In genomic region chr9:64264813-64265212, GRCm38 (mm10) we compare ENCODE assay signal across 29 mouse cellular contexts. TPM values are rescaled to one million over a fixed set of nuclear protein-coding genes. Genes with fewer than 3 reads are reported as not detected.
DNase-seq lines count a peak whose midpoint lies in the region; TF ChIP-seq lines count a peak whose summit lies in the region.
"Had no signal": no experiment of that assay in that cellular context is flagged by ENCODE, and none has a peak within 500 bp of the region (broad histone marks: within the 10 kb centered on the region; RNA-seq: fewer than 3 reads in every experiment).

No protein-coding gene starts in this region.

- peak; percentile 18 to 70 for DNase-seq in frontal cortex, postnatal 36 days (ENCODE audit: low spot score in 2 of 2)
- DNase-seq in frontal cortex, postnatal 10 days (ENCODE audit: low spot score in 2 of 2), result no peak
- peak; percentile 8 to 25 for DNase-seq in right cerebral cortex, postnatal 36 days (ENCODE audit: low spot score in 2 of 2)
- DNase-seq in right cerebral cortex, postnatal 25 days, result no peak
- no peak for DNase-seq in MEL (ENCODE audit: low read depth, low spot score)
- no peak for DNase-seq in embryo, embryonic 9.5 days (ENCODE audit: extremely low spot score)
- DNase-seq in embryo, embryonic 10.5 days (ENCODE audit: low spot score), result no peak
- DNase-seq: adrenal gland, adult 8-10 months; adrenal gland, postnatal 36 days; cerebellum, adult 11 months; cerebellum, adult 2 months; cerebellum, adult 9-11 months; cerebellum, postnatal 25 days; embryo, embryonic 11 days; gastrocnemius, postnatal 10 days; gastrocnemius, postnatal 36 days; heart, adult 11 months; heart, postnatal 10 days; heart, postnatal 4 days; kidney, adult 11 months; kidney, adult 8-10 months had no signal

- H3K4me2 ChIP-seq in myocyte (ENCODE audit: low read depth), result no peak overlapping the region
- H3K4me2 ChIP-seq: forebrain, embryonic 13.5 days; heart, embryonic 12.5 days; heart, embryonic 15.5 days; hindbrain, embryonic 14.5 days had no signal

- no peak for TF ChIP-seq CTCF in MEL (IDR thresholded peaks at IDR 0.05 in 2 of 3, conservative IDR thresholded peaks at IDR 0.05 in 1 of 3; ENCODE audit: control insufficient read depth in 1 of 3, insufficient read depth in 1 of 3, low read depth in 2 of 3, low read length in 3 of 3, poor library complexity in 1 of 3, severe bottlenecking in 1 of 3)

- H3K4me3 ChIP-seq in MEL (ENCODE audit: control insufficient read depth in 1 of 2, insufficient read depth in 1 of 2, low read depth in 2 of 2, low read length in 2 of 2), result no peak overlapping the region
- no peak overlapping the region for H3K4me3 ChIP-seq in myocyte
- H3K4me3 ChIP-seq: forebrain, embryonic 10.5 days; forebrain, embryonic 13.5 days; heart, embryonic 12.5 days; heart, embryonic 15.5 days had no signal

- H3K9me3 ChIP-seq in MEL (replicated peaks; ENCODE audit: insufficient read depth, low read length), result no peaks in the 10 kb centered on the region
- H3K9me3 ChIP-seq: forebrain, embryonic 10.5 days; G1E; heart, embryonic 15.5 days had no signal

- no peaks in the 10 kb centered on the region; a peak in 1 of 4 replicates for H3K27me3 ChIP-seq in MEL (ENCODE audit: control insufficient read depth in 1 of 2, insufficient read depth in 2 of 2, low read length in 2 of 2)
- no peaks in the 10 kb centered on the region for H3K27me3 ChIP-seq in myocyte (ENCODE audit: control insufficient read depth, insufficient read depth, insufficient read length)
- H3K27me3 ChIP-seq: forebrain, embryonic 13.5 days; heart, embryonic 12.5 days; heart, embryonic 15.5 days had no signal

- H3K4me1 ChIP-seq in MEL (ENCODE audit: control insufficient read depth in 1 of 2, insufficient read depth in 2 of 2, low read length in 2 of 2), result no peaks in the 10 kb centered on the region; a peak in 1 of 4 replicates
- H3K4me1 ChIP-seq: forebrain, embryonic 10.5 days; forebrain, embryonic 13.5 days; heart, embryonic 12.5 days; heart, embryonic 15.5 days had no signal

- no peak overlapping the region for H3K27ac ChIP-seq in MEL (ENCODE audit: control insufficient read depth, low read depth, low read length)
- H3K27ac ChIP-seq: forebrain, embryonic 10.5 days; forebrain, embryonic 13.5 days; heart, embryonic 15.5 days; hindbrain, embryonic 14.5 days; hindbrain, postnatal 0 days had no signal

- TF ChIP-seq POLR2A in MEL (IDR thresholded peaks at IDR 0.05; ENCODE audit: control insufficient read depth in 1 of 2, insufficient read depth in 1 of 2, low read depth in 1 of 2, low read length in 2 of 2, poor library complexity in 1 of 2) (no peak), myocyte (IDR thresholded peaks at IDR 0.05; ENCODE audit: insufficient read length, low read depth) (no peak)

- no peak for TF ChIP-seq RAD21 in MEL (IDR thresholded peaks at IDR 0.05; ENCODE audit: low read depth, low read length)

- H3K9ac ChIP-seq in MEL (ENCODE audit: control insufficient read depth, low read depth, low read length, poor library complexity, severe bottlenecking), result no peak overlapping the region
- H3K9ac ChIP-seq: forebrain, embryonic 13.5 days; heart, embryonic 12.5 days; heart, embryonic 15.5 days; hindbrain, embryonic 14.5 days had no signal

- H3ac ChIP-seq in myocyte (ENCODE audit: control insufficient read depth, insufficient read length), result no peak overlapping the region

- TF ChIP-seq EP300 in MEL (IDR thresholded peaks at IDR 0.05; ENCODE audit: low read depth in 1 of 2, low read length in 2 of 2), result no peak

- H3K79me2 ChIP-seq in MEL (ENCODE audit: control insufficient read depth, insufficient read depth, low read length, poor library complexity) (no peaks in the 10 kb centered on the region), myocyte (ENCODE audit: control insufficient read depth, insufficient read depth) (no peaks in the 10 kb centered on the region)

- peaks cover 0 to 4% of the 10 kb centered on the region in 2 experiments; a peak in 1 of 4 replicates for H3K36me3 ChIP-seq in MEL (ENCODE audit: control insufficient read depth in 1 of 2, insufficient read depth in 2 of 2, low read length in 2 of 2)
- no peaks in the 10 kb centered on the region for H3K36me3 ChIP-seq in myocyte (ENCODE audit: control insufficient read depth, insufficient read depth)
- H3K36me3 ChIP-seq: forebrain, embryonic 10.5 days; G1E; heart, embryonic 12.5 days; heart, embryonic 15.5 days had no signal

TF ChIP-seq in MEL, 35 proteins besides CTCF, POLR2A, EP300 and RAD21:
- TF ChIP-seq RCOR1 (IDR thresholded peaks at IDR 0.05; ENCODE audit: low read depth, low read length) (no peak), USF1 (IDR thresholded peaks at IDR 0.05; ENCODE audit: low read depth, low read length) (peak; percentile 31; the same call in 1 of the 2 replicates)

TF ChIP-seq in myocyte, 11 proteins besides CTCF, POLR2A, EP300 and RAD21:
- TF ChIP-seq USF1 (IDR thresholded peaks at IDR 0.05; ENCODE audit: low read depth) (peak; percentile 32), POLR2AphosphoS2 (IDR thresholded peaks at IDR 0.05; ENCODE audit: insufficient read length, low read depth) (no peak)

RNA-seq across cellular contexts. Expression of gene Map2k1, which starts 11.4 kb away (rescaled TPM):
- total RNA-seq in MEL (2012; rRNA removed), result 29.2 and 40.4 TPM in 2 replicates
- 10 to 100 TPM in 1 of 2 experiments, not detected in 1; 48.0 TPM for polyA plus RNA-seq in MEL (2012; ENCODE audit: insufficient read depth in 1 of 2, insufficient read length in 2 of 2, low read depth in 1 of 2, low replicate concordance in 2 of 2, missing spikeins in 1 of 2)
- polyA plus RNA-seq in myocyte (2012; fragmentation: generic; extraction: Trizol), result 67.3 TPM

RNA-seq across cellular contexts. Expression of gene Tipin, which starts 16.6 kb away (rescaled TPM):
- 176 and 189 TPM in 2 replicates for total RNA-seq in MEL (2012; rRNA removed)
- 100 to 1,000 TPM in 1 of 2 experiments, not detected in 1; 128 TPM for polyA plus RNA-seq in MEL (2012; ENCODE audit: insufficient read depth in 1 of 2, insufficient read length in 2 of 2, low read depth in 1 of 2, low replicate concordance in 2 of 2, missing spikeins in 1 of 2)
- 33.1 TPM for polyA plus RNA-seq in myocyte (2012; fragmentation: generic; extraction: Trizol)

RNA-seq across cellular contexts. Expression of gene Uchl4, which starts 29.8 kb away (rescaled TPM):
- total RNA-seq in MEL (2012; rRNA removed), result 0.27 and 0.42 TPM in 2 replicates
- 1 to 10 TPM in 1 of 2 experiments, not detected in 1; 7.4 TPM for polyA plus RNA-seq in MEL (2012; ENCODE audit: insufficient read depth in 1 of 2, insufficient read length in 2 of 2, low read depth in 1 of 2, low replicate concordance in 2 of 2, missing spikeins in 1 of 2)
- 0.34 TPM for polyA plus RNA-seq in myocyte (2012; fragmentation: generic; extraction: Trizol)
- total RNA-seq: hindbrain, postnatal 0 days had no signal
- polyA plus RNA-seq: G1E had no signal

Comparison
In these comparisons a context has a peak if more than half of its experiments do, and no peak if none do; other contexts are left out.
1. DNase-seq: peak in frontal cortex, postnatal 36 days (2 of 2) and right cerebral cortex, postnatal 36 days (2 of 2); none in frontal cortex, postnatal 10 days (0 of 2), right cerebral cortex, postnatal 25 days (single experiment), MEL (single experiment), embryo, embryonic 9.5 days (single experiment) and embryo, embryonic 10.5 days (single experiment).